Mouse (Mus musculus) liver, postnatal 0 days (tissue): Measurements from ENCODE around the gene Nudt2.

ENCODE experiments used
- CTCF ChIP-seq: sonication (generic); IDR thresholded peaks from 2 replicates; pipeline ENCODE4 v1.5.1; 2016; ENCODE audit warnings: antibody characterized with exemption, low read depth
- EP300 ChIP-seq: IDR thresholded peaks from 2 replicates; pipeline ENCODE4 v1.6.1; 2016; ENCODE audit warnings: antibody characterized with exemption, low read depth, mild to moderate bottlenecking

- TF ChIP-seq CTCF, result no peak
- no peak for TF ChIP-seq EP300
These were observed 37.4 kb downstream of the Nudt2 start for GRCm38 (mm10) chr4:41502171-41502940.
